Mouse (Mus musculus): ENCODE data around the gene Fam219b. TPM values are rescaled to one million over a fixed set of nuclear protein-coding genes. Genes with fewer than 3 reads are reported as not detected.

Gene Fam219b
- polyA plus RNA-seq, 1 experiment from 2014 or later: 19.7 TPM

DNA sequence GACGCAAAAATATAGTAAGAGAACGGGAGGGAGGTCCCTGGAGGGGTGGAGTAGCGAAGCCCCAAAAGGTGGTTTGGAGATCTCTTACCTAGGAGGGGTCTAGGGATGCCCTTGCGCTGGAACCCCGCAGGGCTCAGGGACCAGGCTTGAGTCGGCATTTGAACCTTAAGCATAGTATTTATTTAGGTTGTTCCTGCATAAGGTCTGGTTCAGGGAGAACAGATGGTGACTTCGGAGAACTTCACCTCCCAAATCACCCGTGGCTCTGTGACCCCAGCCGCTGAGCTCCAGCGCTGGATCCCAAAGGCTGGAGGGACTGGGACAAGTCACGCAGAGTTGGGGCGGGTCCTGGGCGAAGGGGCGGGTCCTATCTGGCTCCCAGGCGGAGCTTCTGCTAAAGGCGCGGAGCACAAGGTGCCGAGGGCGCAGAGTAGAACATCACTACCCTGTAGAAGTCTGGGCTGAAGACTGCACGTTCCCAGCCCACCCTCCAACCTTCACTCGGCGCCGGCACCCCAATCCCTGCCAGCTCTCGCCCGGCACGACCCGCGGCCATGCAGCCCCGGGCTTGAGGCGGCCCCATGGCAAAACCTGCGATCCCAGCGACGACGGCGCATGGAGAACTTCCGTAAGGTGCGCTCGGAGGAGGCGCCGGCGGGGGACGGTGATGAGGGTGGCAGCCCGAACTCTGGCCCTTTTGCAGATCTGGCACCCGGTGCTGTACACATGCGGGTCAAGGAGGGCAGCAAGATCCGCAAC, 33.5 kb upstream of the Fam219b start, which contains the start of gene Rpp25:
TSS of gene Rpp25 (plus strand) at position 405 of the 759 bp plus-strand sequence.
- Histone ChIP-seq H3K36me3 (ENCODE audit: control insufficient read depth, insufficient read depth, low read length) (no peaks in the 10 kb centered on the region), H3K9me3 (ENCODE audit: control insufficient read depth, low read length) (no peaks in the 10 kb centered on the region), H3K27me3 (ENCODE audit: control insufficient read depth, insufficient read depth, low read length) (peaks cover 54% of the 10 kb centered on the region), H3K9ac (ENCODE audit: low read depth, low read length) (peak within 1 kb of the TSS; percentile 44; the same call in 1 of the 2 replicates), H3K4me1 (ENCODE audit: control insufficient read depth, insufficient read depth, low read length) (peaks cover 44% of the 10 kb centered on the region), H3K4me2 (replicated peaks; ENCODE audit: low read depth, low read length) (peak within 1 kb of the TSS; percentile 94), H3K27ac (ENCODE audit: low read depth, low read length) (no peak within 1 kb of the TSS), H3K4me3 (ENCODE audit: low read length) (peak within 1 kb of the TSS; percentile 51)
- under 1% methylated on average over 45 of the region's 46 CpGs for WGBS
- peak; percentile 71 for ATAC-seq (ENCODE audit: low FRiP score, low TSS enrichment)

DNA sequence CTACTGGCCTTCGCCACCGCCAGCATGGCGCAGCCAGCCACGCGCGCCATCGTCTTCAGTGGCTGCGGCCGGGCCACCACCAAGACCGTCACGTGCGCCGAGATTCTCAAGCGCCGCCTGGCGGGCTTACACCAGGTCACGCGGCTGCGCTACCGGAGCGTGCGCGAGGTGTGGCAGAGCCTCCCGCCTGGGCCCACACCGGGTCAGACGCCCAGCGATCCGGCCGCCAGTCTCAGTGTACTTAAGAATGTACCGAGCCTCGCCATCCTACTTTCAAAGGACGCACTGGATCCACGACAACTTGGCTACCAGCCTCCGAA, 33.0 kb upstream of the Fam219b start:
- Histone ChIP-seq H3K9me3 (ENCODE audit: control insufficient read depth, low read length) (no peaks in the 10 kb centered on the region), H3K4me3 (ENCODE audit: low read length) (peak overlapping the region; percentile 51), H3K4me2 (replicated peaks; ENCODE audit: low read depth, low read length) (peak overlapping the region; percentile 94), H3K27ac (ENCODE audit: low read depth, low read length) (no peak overlapping the region), H3K27me3 (ENCODE audit: control insufficient read depth, insufficient read depth, low read length) (peaks cover 54% of the 10 kb centered on the region), H3K4me1 (ENCODE audit: control insufficient read depth, insufficient read depth, low read length) (peaks cover 44% of the 10 kb centered on the region), H3K36me3 (ENCODE audit: control insufficient read depth, insufficient read depth, low read length) (no peaks in the 10 kb centered on the region), H3K9ac (ENCODE audit: low read depth, low read length) (0 out of 2 replicates have a peak overlapping the region, but pooled peaks have one; percentile 44)
- ATAC-seq (ENCODE audit: low FRiP score, low TSS enrichment): peak; percentile 64
- under 1% methylated on average over 34 of the region's 34 CpGs for WGBS

- Histone ChIP-seq H3K4me1 (ENCODE audit: control insufficient read depth, insufficient read depth, low read length) (peaks cover 44% of the 10 kb centered on the region), H3K4me3 (ENCODE audit: low read length) (peak overlapping the region; percentile 51; the same call in 1 of the 2 replicates), H3K9ac (ENCODE audit: low read depth, low read length) (0 out of 2 replicates have a peak overlapping the region, but pooled peaks have one; percentile 4)
Observed at GRCm38 (mm10) chr9:57504891-57505290, 32.4 kb upstream of the Fam219b start.

GRCm38 (mm10) chr9:57505700-57506099, 31.6 kb upstream of the Fam219b start:
- H3K4me2 ChIP-seq (replicated peaks; ENCODE audit: low read depth, low read length): peak overlapping the region; percentile 17; the same call in 1 of the 2 replicates
- WGBS: 11% methylated on average over 8 of the region's 8 CpGs
- 0 out of 2 replicates have a peak overlapping the region, but pooled peaks have one; percentile 42 for H3K27ac ChIP-seq (ENCODE audit: low read depth, low read length)
- no peak overlapping the region for H3K4me3 ChIP-seq (ENCODE audit: low read length)
- H3K9ac ChIP-seq (ENCODE audit: low read depth, low read length): no peak overlapping the region
- H3K27me3 ChIP-seq (ENCODE audit: control insufficient read depth, insufficient read depth, low read length): peaks cover 46% of the 10 kb centered on the region
- no peaks in the 10 kb centered on the region for H3K36me3 ChIP-seq (ENCODE audit: control insufficient read depth, insufficient read depth, low read length)
- ATAC-seq (ENCODE audit: low FRiP score, low TSS enrichment): peak; percentile 58; the same call in 1 of the 2 replicates
- no peaks in the 10 kb centered on the region for H3K9me3 ChIP-seq (ENCODE audit: control insufficient read depth, low read length)
- peaks cover 44% of the 10 kb centered on the region for H3K4me1 ChIP-seq (ENCODE audit: control insufficient read depth, insufficient read depth, low read length)

More at GRCm38 (mm10) chr9:57504891-57505290, 32.4 kb upstream of the Fam219b start:
- no peak overlapping the region for H3K27ac ChIP-seq (ENCODE audit: low read depth, low read length)
- H3K27me3 ChIP-seq (ENCODE audit: control insufficient read depth, insufficient read depth, low read length): peaks cover 50% of the 10 kb centered on the region
- no peaks in the 10 kb centered on the region for H3K9me3 ChIP-seq (ENCODE audit: control insufficient read depth, low read length)
- H3K36me3 ChIP-seq (ENCODE audit: control insufficient read depth, insufficient read depth, low read length): no peaks in the 10 kb centered on the region
- 45% methylated on average over 10 of the region's 10 CpGs for WGBS
- ATAC-seq (ENCODE audit: low FRiP score, low TSS enrichment): no peak
- H3K4me2 ChIP-seq (replicated peaks; ENCODE audit: low read depth, low read length): peak overlapping the region; percentile 94

DNA sequence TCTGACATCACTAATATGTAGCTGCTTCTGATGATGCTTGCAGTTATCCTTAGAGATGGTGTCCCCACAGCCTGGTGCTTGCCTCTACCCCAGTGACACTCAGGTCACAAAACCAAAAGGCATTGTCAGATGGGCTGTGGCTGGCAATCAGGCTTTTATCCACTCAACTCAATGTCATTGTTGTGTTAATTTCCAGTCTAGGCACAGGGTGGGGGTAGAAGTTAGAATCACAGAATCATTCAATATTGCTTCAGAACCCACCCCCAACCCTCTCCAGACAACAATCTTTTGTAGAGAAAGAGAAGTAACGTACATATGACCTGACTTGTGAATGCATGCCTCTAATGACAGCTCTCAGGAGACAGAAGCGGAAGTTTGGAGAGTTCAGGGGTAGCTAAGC, 26.8 kb upstream of the Fam219b start:
- WGBS: 77% methylated on average over 2 of the region's 2 CpGs
- Histone ChIP-seq H3K4me3 (ENCODE audit: low read length) (no peak overlapping the region), H3K27me3 (ENCODE audit: control insufficient read depth, insufficient read depth, low read length) (peaks cover 8% of the 10 kb centered on the region), H3K9ac (ENCODE audit: low read depth, low read length) (no peak overlapping the region), H3K9me3 (ENCODE audit: control insufficient read depth, low read length) (no peaks in the 10 kb centered on the region), H3K4me1 (ENCODE audit: control insufficient read depth, insufficient read depth, low read length) (peaks cover 7% of the 10 kb centered on the region), H3K36me3 (ENCODE audit: control insufficient read depth, insufficient read depth, low read length) (no peaks in the 10 kb centered on the region), H3K27ac (ENCODE audit: low read depth, low read length) (no peak overlapping the region), H3K4me2 (replicated peaks; ENCODE audit: low read depth, low read length) (no peak overlapping the region)
- no peak for ATAC-seq (ENCODE audit: low FRiP score, low TSS enrichment)

DNA sequence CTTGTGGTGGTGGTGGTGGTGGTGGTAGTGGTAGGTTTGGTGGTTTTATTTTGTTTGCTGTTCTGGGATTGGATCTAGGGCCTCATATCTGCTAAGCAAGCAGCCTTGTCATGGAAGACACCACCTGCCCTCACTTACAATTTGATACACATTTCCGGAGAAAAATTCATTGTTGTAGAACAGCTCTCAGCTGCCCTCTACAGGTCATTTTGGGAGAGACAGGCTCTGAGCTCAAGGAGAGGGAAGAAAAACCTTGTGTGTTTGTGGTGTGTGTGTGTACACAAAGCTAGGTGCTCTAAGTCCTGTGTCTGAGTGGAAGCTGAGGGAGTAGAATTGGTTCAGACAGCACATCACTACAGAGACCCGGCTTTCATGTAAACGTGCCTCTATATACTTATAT, 20.2 kb upstream of the Fam219b start:
- Histone ChIP-seq H3K27ac (ENCODE audit: low read depth, low read length) (no peak overlapping the region), H3K4me2 (replicated peaks; ENCODE audit: low read depth, low read length) (no peak overlapping the region), H3K4me3 (ENCODE audit: low read length) (no peak overlapping the region), H3K9me3 (ENCODE audit: control insufficient read depth, low read length) (no peaks in the 10 kb centered on the region), H3K9ac (ENCODE audit: low read depth, low read length) (no peak overlapping the region), H3K36me3 (ENCODE audit: control insufficient read depth, insufficient read depth, low read length) (no peaks in the 10 kb centered on the region), H3K27me3 (ENCODE audit: control insufficient read depth, insufficient read depth, low read length) (no peaks in the 10 kb centered on the region), H3K4me1 (ENCODE audit: control insufficient read depth, insufficient read depth, low read length) (no peaks in the 10 kb centered on the region; the same call in 1 of the 2 replicates)
- WGBS: 10% methylated on average over 3 of the region's 3 CpGs
- no peak for ATAC-seq (ENCODE audit: low FRiP score, low TSS enrichment)

- Histone ChIP-seq H3K4me1 (ENCODE audit: control insufficient read depth, insufficient read depth, low read length) (peaks cover 5% of the 10 kb centered on the region), H3K4me3 (ENCODE audit: low read length) (peak overlapping the region; percentile 94), H3K9ac (ENCODE audit: low read depth, low read length) (peak overlapping the region; percentile 97; the same call in 1 of the 2 replicates), H3K27ac (ENCODE audit: low read depth, low read length) (peak overlapping the region; percentile 93; the same call in 1 of the 2 replicates), H3K4me2 (replicated peaks; ENCODE audit: low read depth, low read length) (peak overlapping the region; percentile 75), H3K36me3 (ENCODE audit: control insufficient read depth, insufficient read depth, low read length) (no peaks in the 10 kb centered on the region), H3K9me3 (ENCODE audit: control insufficient read depth, low read length) (no peaks in the 10 kb centered on the region), H3K27me3 (ENCODE audit: control insufficient read depth, insufficient read depth, low read length) (no peaks in the 10 kb centered on the region)
- ATAC-seq (ENCODE audit: low FRiP score, low TSS enrichment): peak; percentile 22; the same call in 1 of the 2 replicates
- 25% methylated on average over 16 of the region's 16 CpGs for WGBS
Observed at GRCm38 (mm10) chr9:57520375-57521055, 16.8 kb upstream of the Fam219b start.

- peak within 1 kb of the TSS; percentile 94 for H3K4me3 ChIP-seq (ENCODE audit: low read length)
- peak within 1 kb of the TSS; percentile 75 for H3K4me2 ChIP-seq (replicated peaks; ENCODE audit: low read depth, low read length)
- peaks cover 5% of the 10 kb centered on the region for H3K4me1 ChIP-seq (ENCODE audit: control insufficient read depth, insufficient read depth, low read length)
- 1% methylated on average over 94 of the region's 95 CpGs for WGBS
- ATAC-seq (ENCODE audit: low FRiP score, low TSS enrichment): peak; percentile 98
- H3K9ac ChIP-seq (ENCODE audit: low read depth, low read length): peak within 1 kb of the TSS; percentile 97
- H3K36me3 ChIP-seq (ENCODE audit: control insufficient read depth, insufficient read depth, low read length): no peaks in the 10 kb centered on the region
- H3K27me3 ChIP-seq (ENCODE audit: control insufficient read depth, insufficient read depth, low read length): no peaks in the 10 kb centered on the region
- peak within 1 kb of the TSS; percentile 93 for H3K27ac ChIP-seq (ENCODE audit: low read depth, low read length)
- no peaks in the 10 kb centered on the region for H3K9me3 ChIP-seq (ENCODE audit: control insufficient read depth, low read length)
Observed at GRCm38 (mm10) chr9:57521056-57521911, 16.0 kb upstream of the Fam219b start, which contains the start of gene Cox5a. Gene Cox5a, plus strand, starts transcription at chr9:57521274.
